Mouse (Mus musculus) heart, postnatal 25 days (tissue): Measurements from ENCODE around the gene Afap1l2. TPM values are rescaled to one million over a fixed set of nuclear protein-coding genes. Genes with fewer than 3 reads are reported as not detected.

ENCODE experiments used
- DNase-seq: peaks from one replicate; pipeline ENCODE4 v3.0.0; 2022; ENCODE audit warnings: low spot score
- intact Hi-C: fragments of 180-260 bp; cut with DNase I; formaldehyde crosslinking; loops from one replicate; pipeline ENCODE4 v1.15.1; 2025
- total RNA-seq, 2 experiments: library from RNA; stranded (reverse); gene quantifications; 2 replicates each; pipeline ENCODE4 v1.2.3; 2021

The Afap1l2 gene
- total RNA-seq, 2 experiments from 2014 or later = 5.0 to 5.7 TPM

- intact Hi-C loops = loop anchor here (5.0 kb wide), 3 partner anchors 91 to 486 kb away; no protein-coding TSS in a partner anchor
- no peak for DNase-seq
These were observed 100.2 kb downstream of the Afap1l2 start for GRCm38 (mm10) chr19:56907850-56908249.

GRCm38 (mm10) chr19:56905395-56905794, 102.6 kb downstream of the Afap1l2 start:
- DNase-seq = no peak
- intact Hi-C loops = loop anchor here (5.0 kb wide), 3 partner anchors 88 to 483 kb away; no protein-coding TSS in a partner anchor

- intact Hi-C loops = no loop called here
- DNase-seq = no peak
These were observed 103.9 kb downstream of the Afap1l2 start for GRCm38 (mm10) chr19:56904095-56904494.

GRCm38 (mm10) chr19:56897654-56898053, 110.4 kb downstream of the Afap1l2 start:
- intact Hi-C loops = no loop called here
- no peak for DNase-seq

GRCm38 (mm10) chr19:56893326-56893725, 114.7 kb downstream of the Afap1l2 start:
- intact Hi-C loops = no loop called here
- DNase-seq = no peak

GRCm38 (mm10) chr19:56892586-56892985, 115.4 kb downstream of the Afap1l2 start:
- no peak for DNase-seq
- intact Hi-C loops = no loop called here

GRCm38 (mm10) chr19:56891438-56891837, 116.6 kb downstream of the Afap1l2 start:
- intact Hi-C loops = no loop called here
- no peak for DNase-seq

- DNase-seq = no peak
- intact Hi-C loops = no loop called here
These were observed 119.4 kb downstream of the Afap1l2 start for GRCm38 (mm10) chr19:56888654-56889053.

GRCm38 (mm10) chr19:56887879-56888278, 120.1 kb downstream of the Afap1l2 start:
- DNase-seq = no peak
- intact Hi-C loops = no loop called here

GRCm38 (mm10) chr19:56877364-56877763, 130.7 kb downstream of the Afap1l2 start:
- intact Hi-C loops = no loop called here
- DNase-seq = no peak

- intact Hi-C loops = no loop called here
- DNase-seq = no peak
These were observed 133.3 kb downstream of the Afap1l2 start for GRCm38 (mm10) chr19:56874601-56875315.

GRCm38 (mm10) chr19:56873816-56874600, 134.0 kb downstream of the Afap1l2 start, which contains the start of gene Vwa2:
Gene Vwa2, plus strand, starts transcription at chr19:56874249.
- intact Hi-C loops = no loop called here
- DNase-seq = no peak

GRCm38 (mm10) chr19:56867701-56868100, 140.3 kb downstream of the Afap1l2 start:
- intact Hi-C loops = no loop called here
- DNase-seq = no peak

Other genes with a start within 250 kb of the Afap1l2 start
- 10 to 100 TPM; 26.0 to 30.7 TPM for gene Ccdc186, start 186.0 kb downstream of the Afap1l2 start, total RNA-seq
- under 1 TPM in 1 of 2 experiments, not detected in 1; 0.06 TPM for gene Tdrd1, start 182.0 kb downstream of the Afap1l2 start, total RNA-seq
- not detected for gene Vwa2, start 134.0 kb downstream of the Afap1l2 start, total RNA-seq